ENCODE assay signal across 8 mouse cellular contexts in genomic region chr15:51709871-51710655, GRCm38 (mm10).
DNase-seq lines count a peak whose midpoint lies in the region; ATAC-seq and TF ChIP-seq lines count a peak whose summit lies in the region.

No protein-coding gene starts in this region.

- no peak overlapping the region for H3K27ac ChIP-seq in lung, postnatal 0 days (ENCODE audit: low read length)
- H3K27ac ChIP-seq in forebrain, embryonic 10.5 days, result peak overlapping the region; percentile 40; the same call in 1 of the 2 replicates
- H3K27ac ChIP-seq in heart, embryonic 11.5 days (ENCODE audit: low read depth, low read length), result 0 out of 2 replicates have a peak overlapping the region, but pooled peaks have one; percentile 24

- H3K4me3 ChIP-seq in lung, postnatal 0 days (ENCODE audit: low read depth, low read length), result no peak overlapping the region
- no peak overlapping the region for H3K4me3 ChIP-seq in forebrain, embryonic 10.5 days
- no peak overlapping the region for H3K4me3 ChIP-seq in heart, embryonic 11.5 days (ENCODE audit: low read depth, low read length)

- DNase-seq in lung, postnatal 0 days (ENCODE audit: low spot score), result no peak
- no peak for DNase-seq in lung, adult 18-20 months
- DNase-seq in forebrain, embryonic 10.5 days (ENCODE audit: extremely low spot score, low spot score), result no peak
- peak; percentile 17 to 69 for DNase-seq in kidney, postnatal 36 days
- peak; percentile 20 to 53 for DNase-seq in lung, postnatal 4 days
- peak; percentile 93 for DNase-seq in skeletal muscle tissue, adult 2 months (ENCODE audit: low read depth, low spot score)
- DNase-seq in spleen, adult 18-20 months, result no peak

- no peaks in the 10 kb centered on the region for H3K9me3 ChIP-seq in lung, postnatal 0 days (ENCODE audit: low read length)
- no peaks in the 10 kb centered on the region for H3K9me3 ChIP-seq in forebrain, embryonic 10.5 days
- no peaks in the 10 kb centered on the region for H3K9me3 ChIP-seq in heart, embryonic 11.5 days (replicated peaks; ENCODE audit: control insufficient read depth, low read length)

- H3K27me3 ChIP-seq in lung, postnatal 0 days (replicated peaks; ENCODE audit: insufficient read depth, low read length), result no peaks in the 10 kb centered on the region
- H3K27me3 ChIP-seq in forebrain, embryonic 10.5 days (ENCODE audit: poor library complexity, severe bottlenecking), result no peaks in the 10 kb centered on the region
- no peaks in the 10 kb centered on the region for H3K27me3 ChIP-seq in heart, embryonic 11.5 days (ENCODE audit: control insufficient read depth, insufficient read depth, low read length)

- H3K4me2 ChIP-seq in lung, postnatal 0 days (replicated peaks; ENCODE audit: low read depth, low read length), result no peak overlapping the region
- H3K4me2 ChIP-seq in heart, embryonic 11.5 days, result peak overlapping the region; percentile 20; the same call in 1 of the 2 replicates

- 30% methylated on average over 13 of the region's 13 CpGs for WGBS in lung, postnatal 0 days
- 54% methylated on average over 13 of the region's 13 CpGs for WGBS in forebrain, embryonic 10.5 days
- 24% methylated on average over 13 of the region's 13 CpGs for WGBS in heart, embryonic 11.5 days (ENCODE audit: insufficient replicate concordance)

- H3K4me1 ChIP-seq in lung, postnatal 0 days (ENCODE audit: insufficient read depth, low read depth, low read length), result no peaks in the 10 kb centered on the region
- peaks cover 9% of the 10 kb centered on the region for H3K4me1 ChIP-seq in forebrain, embryonic 10.5 days
- H3K4me1 ChIP-seq in heart, embryonic 11.5 days (ENCODE audit: control insufficient read depth, insufficient read depth, low read length), result peaks cover 10% of the 10 kb centered on the region

- no peaks in the 10 kb centered on the region for H3K36me3 ChIP-seq in lung, postnatal 0 days (ENCODE audit: insufficient read depth, low read length)
- no peaks in the 10 kb centered on the region for H3K36me3 ChIP-seq in forebrain, embryonic 10.5 days (replicated peaks)
- H3K36me3 ChIP-seq in heart, embryonic 11.5 days (ENCODE audit: control insufficient read depth, insufficient read depth, low read length), result no peaks in the 10 kb centered on the region

- ATAC-seq in lung, postnatal 0 days, result peak; percentile 19; the same call in 1 of the 2 replicates
- no peak for ATAC-seq in heart, embryonic 11.5 days (replicated peaks; ENCODE audit: insufficient number of reproducible peaks, low FRiP score, low TSS enrichment)

- no peak for TF ChIP-seq CTCF in lung, postnatal 0 days (IDR thresholded peaks at IDR 0.05)

- H3K9ac ChIP-seq in lung, postnatal 0 days (replicated peaks; ENCODE audit: low read depth), result no peak overlapping the region
- H3K9ac ChIP-seq in heart, embryonic 11.5 days (ENCODE audit: low read depth, low read length), result no peak overlapping the region

- no peak for TF ChIP-seq EP300 in lung, postnatal 0 days (IDR thresholded peaks at IDR 0.05)

Comparison
In these comparisons a context has a peak if more than half of its experiments do, and no peak if none do; other contexts are left out.
1. DNase-seq: peak in kidney, postnatal 36 days (2 of 2), lung, postnatal 4 days (2 of 2) and skeletal muscle tissue, adult 2 months (single experiment); none in lung, postnatal 0 days (single experiment), lung, adult 18-20 months (0 of 2), forebrain, embryonic 10.5 days (single experiment) and spleen, adult 18-20 months (0 of 2).